Mouse (Mus musculus): ENCODE measurements around the gene Sox10. TPM values are rescaled to one million over a fixed set of nuclear protein-coding genes. Genes with fewer than 3 reads are reported as not detected.

Sox10 gene
- polyA plus RNA-seq, 1 experiment from 2014 or later, result 1.5 TPM

GRCm38 (mm10) chr15:79135332-79135731, 29.7 kb downstream of the Sox10 start:
- Histone ChIP-seq H3K4me3 (replicated peaks; ENCODE audit: low read depth, low read length) (no peak overlapping the region), H3K9ac (replicated peaks; ENCODE audit: low read length) (no peak overlapping the region), H3K4me2 (ENCODE audit: low read length) (no peak overlapping the region), H3K9me3 (ENCODE audit: control insufficient read depth, low read length) (no peaks in the 10 kb centered on the region), H3K4me1 (ENCODE audit: control insufficient read depth, insufficient read depth, low read length) (peaks cover under 1% of the 10 kb centered on the region; the same call in 1 of the 2 replicates), H3K36me3 (ENCODE audit: control insufficient read depth, insufficient read depth, low read length) (peaks cover 38% of the 10 kb centered on the region), H3K27me3 (ENCODE audit: control insufficient read depth, insufficient read depth, low read length) (no peaks in the 10 kb centered on the region), H3K27ac (replicated peaks; ENCODE audit: low read depth, low read length) (no peak overlapping the region)
- no peak for ATAC-seq (ENCODE audit: low FRiP score, low TSS enrichment)
- 73% methylated on average over 9 of the region's 9 CpGs for WGBS
- DNase-seq, result no peak

GRCm38 (mm10) chr15:79134496-79135270, 30.4 kb downstream of the Sox10 start:
- no peak overlapping the region for H3K4me3 ChIP-seq (replicated peaks; ENCODE audit: low read depth, low read length)
- H3K36me3 ChIP-seq (ENCODE audit: control insufficient read depth, insufficient read depth, low read length), result peaks cover 44% of the 10 kb centered on the region
- no peaks in the 10 kb centered on the region for H3K9me3 ChIP-seq (ENCODE audit: control insufficient read depth, low read length)
- no peaks in the 10 kb centered on the region for H3K27me3 ChIP-seq (ENCODE audit: control insufficient read depth, insufficient read depth, low read length)
- no peak for ATAC-seq (ENCODE audit: low FRiP score, low TSS enrichment)
- H3K27ac ChIP-seq (replicated peaks; ENCODE audit: low read depth, low read length), result no peak overlapping the region
- H3K4me2 ChIP-seq (ENCODE audit: low read length), result no peak overlapping the region
- no peak overlapping the region for H3K9ac ChIP-seq (replicated peaks; ENCODE audit: low read length)
- DNase-seq, result no peak
- H3K4me1 ChIP-seq (ENCODE audit: control insufficient read depth, insufficient read depth, low read length), result no peaks in the 10 kb centered on the region
- whole genome bisulfite sequencing, result 83% methylated on average over 9 of the region's 9 CpGs

DNA sequence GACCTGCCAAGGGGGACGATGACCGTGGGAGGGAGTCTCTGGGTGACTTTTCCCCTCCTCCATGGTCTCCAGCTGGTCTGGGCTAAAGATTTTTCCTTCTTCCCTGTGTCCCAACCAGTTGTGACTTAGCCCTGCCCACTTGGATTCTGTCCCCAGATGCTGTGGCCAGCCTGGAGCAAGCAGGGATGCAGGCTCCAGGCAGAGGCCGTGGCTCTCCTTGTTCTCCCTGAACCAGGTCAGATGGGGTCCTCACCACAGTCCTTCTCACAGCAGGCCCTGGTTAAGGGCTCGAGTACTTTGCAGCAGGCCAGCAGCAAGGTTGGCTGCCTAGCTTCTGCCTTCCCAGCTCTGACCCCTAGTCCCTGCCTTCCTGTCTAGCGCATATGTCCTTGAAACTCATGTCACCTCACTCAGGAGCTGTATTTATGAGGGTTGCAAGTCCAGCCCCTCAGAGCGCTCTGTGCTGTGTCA, 31.8 kb downstream of the Sox10 start:
- Histone ChIP-seq H3K9me3 (ENCODE audit: control insufficient read depth, low read length) (no peaks in the 10 kb centered on the region), H3K27ac (replicated peaks; ENCODE audit: low read depth, low read length) (no peak overlapping the region), H3K4me3 (replicated peaks; ENCODE audit: low read depth, low read length) (no peak overlapping the region), H3K4me1 (ENCODE audit: control insufficient read depth, insufficient read depth, low read length) (no peaks in the 10 kb centered on the region), H3K9ac (replicated peaks; ENCODE audit: low read length) (no peak overlapping the region), H3K36me3 (ENCODE audit: control insufficient read depth, insufficient read depth, low read length) (peaks cover 56% of the 10 kb centered on the region), H3K4me2 (ENCODE audit: low read length) (no peak overlapping the region), H3K27me3 (ENCODE audit: control insufficient read depth, insufficient read depth, low read length) (no peaks in the 10 kb centered on the region)
- 86% methylated on average over 6 of the region's 6 CpGs for WGBS
- DNase-seq, result no peak
- ATAC-seq (ENCODE audit: low FRiP score, low TSS enrichment), result no peak

- Histone ChIP-seq H3K9me3 (ENCODE audit: control insufficient read depth, low read length) (no peaks in the 10 kb centered on the region), H3K9ac (replicated peaks; ENCODE audit: low read length) (no peak overlapping the region), H3K27me3 (ENCODE audit: control insufficient read depth, insufficient read depth, low read length) (no peaks in the 10 kb centered on the region), H3K4me3 (replicated peaks; ENCODE audit: low read depth, low read length) (no peak overlapping the region), H3K4me2 (ENCODE audit: low read length) (no peak overlapping the region), H3K27ac (replicated peaks; ENCODE audit: low read depth, low read length) (no peak overlapping the region), H3K4me1 (ENCODE audit: control insufficient read depth, insufficient read depth, low read length) (no peaks in the 10 kb centered on the region), H3K36me3 (ENCODE audit: control insufficient read depth, insufficient read depth, low read length) (peaks cover 72% of the 10 kb centered on the region)
- 80% methylated on average over 7 of the region's 7 CpGs for WGBS
- DNase-seq (no peak), ATAC-seq (ENCODE audit: low FRiP score, low TSS enrichment) (no peak)
Measured at GRCm38 (mm10) chr15:79131442-79131841, 33.6 kb downstream of the Sox10 start.

DNA sequence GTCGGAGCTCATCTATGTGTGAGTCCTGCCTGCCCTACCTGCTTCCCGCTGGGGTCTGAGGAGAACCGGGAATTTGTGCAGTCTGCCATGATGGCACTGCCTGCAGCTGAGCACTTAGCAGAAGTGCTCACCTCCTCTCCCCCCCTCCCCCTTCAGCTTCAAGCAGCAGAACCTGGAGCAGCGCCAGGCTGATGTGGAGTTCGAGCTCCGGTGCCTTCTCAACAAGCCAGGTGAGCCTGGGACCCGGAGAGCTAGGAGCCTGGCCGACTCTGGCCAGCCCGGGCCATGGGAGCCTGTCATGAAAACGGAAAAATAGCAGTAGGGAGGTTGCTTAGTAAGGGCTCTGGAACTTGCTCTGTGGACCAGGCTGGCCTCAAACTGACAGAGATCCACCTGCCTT, 34.3 kb downstream of the Sox10 start:
- DNase-seq (no peak), ATAC-seq (ENCODE audit: low FRiP score, low TSS enrichment) (no peak)
- Histone ChIP-seq H3K27ac (replicated peaks; ENCODE audit: low read depth, low read length) (no peak overlapping the region), H3K36me3 (ENCODE audit: control insufficient read depth, insufficient read depth, low read length) (peaks cover 78% of the 10 kb centered on the region), H3K9me3 (ENCODE audit: control insufficient read depth, low read length) (no peaks in the 10 kb centered on the region), H3K27me3 (ENCODE audit: control insufficient read depth, insufficient read depth, low read length) (no peaks in the 10 kb centered on the region), H3K4me3 (replicated peaks; ENCODE audit: low read depth, low read length) (no peak overlapping the region), H3K9ac (replicated peaks; ENCODE audit: low read length) (no peak overlapping the region), H3K4me2 (ENCODE audit: low read length) (no peak overlapping the region), H3K4me1 (ENCODE audit: control insufficient read depth, insufficient read depth, low read length) (no peaks in the 10 kb centered on the region)
- WGBS, result 88% methylated on average over 10 of the region's 10 CpGs

DNA sequence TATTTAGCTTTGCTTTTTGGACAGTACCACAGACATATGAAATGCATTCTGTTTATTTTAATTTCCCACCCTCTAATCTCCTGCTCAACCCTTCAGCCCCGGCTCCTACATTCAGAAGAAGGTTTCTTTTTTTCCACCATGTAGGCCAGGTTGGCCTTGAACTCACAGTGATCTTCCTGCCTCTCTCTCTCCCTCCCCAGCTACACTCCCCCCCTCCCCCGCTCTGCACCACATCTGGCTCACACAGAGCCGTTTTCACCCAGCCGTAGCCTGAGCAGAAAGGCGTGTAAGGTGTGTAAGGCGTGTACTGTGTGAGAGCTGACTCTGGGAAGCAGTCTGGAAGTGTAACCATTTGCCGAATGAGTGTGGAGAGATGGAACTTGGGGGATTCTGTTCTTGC, 35.7 kb downstream of the Sox10 start:
- Histone ChIP-seq H3K27me3 (ENCODE audit: control insufficient read depth, insufficient read depth, low read length) (no peaks in the 10 kb centered on the region), H3K36me3 (ENCODE audit: control insufficient read depth, insufficient read depth, low read length) (peaks cover 87% of the 10 kb centered on the region), H3K4me2 (ENCODE audit: low read length) (no peak overlapping the region), H3K4me3 (replicated peaks; ENCODE audit: low read depth, low read length) (no peak overlapping the region), H3K27ac (replicated peaks; ENCODE audit: low read depth, low read length) (no peak overlapping the region), H3K4me1 (ENCODE audit: control insufficient read depth, insufficient read depth, low read length) (no peaks in the 10 kb centered on the region), H3K9ac (replicated peaks; ENCODE audit: low read length) (no peak overlapping the region), H3K9me3 (ENCODE audit: control insufficient read depth, low read length) (no peaks in the 10 kb centered on the region)
- ATAC-seq (ENCODE audit: low FRiP score, low TSS enrichment) (no peak), DNase-seq (no peak)
- WGBS, result 82% methylated on average over 7 of the region's 7 CpGs

- DNase-seq, result no peak
- H3K36me3 ChIP-seq (ENCODE audit: control insufficient read depth, insufficient read depth, low read length), result peaks cover 89% of the 10 kb centered on the region
- 95% methylated on average over 5 of the region's 5 CpGs for WGBS
Measured at GRCm38 (mm10) chr15:79128208-79128607, 36.8 kb downstream of the Sox10 start.

DNA sequence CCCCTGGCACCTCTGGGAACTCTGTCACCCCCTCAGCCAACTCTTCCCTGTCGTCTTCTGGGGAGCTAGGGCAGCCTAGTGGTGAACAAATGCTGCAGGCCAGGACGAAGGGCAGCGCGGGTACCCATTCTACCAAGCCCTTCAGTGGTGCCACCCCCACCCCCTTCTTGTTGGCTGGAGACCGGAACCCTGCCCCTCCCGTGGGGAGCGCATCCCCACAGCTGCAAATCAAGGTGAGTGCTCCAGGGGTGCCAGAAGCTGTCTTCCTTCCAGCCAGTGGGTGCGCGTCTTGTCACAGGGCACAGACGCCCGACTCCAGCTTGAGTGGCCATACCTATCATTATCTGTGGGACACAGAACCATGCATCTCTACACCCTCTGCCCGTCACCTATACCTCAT, 37.9 kb downstream of the Sox10 start:
- ATAC-seq (ENCODE audit: low FRiP score, low TSS enrichment) (no peak), DNase-seq (no peak)
- no peaks in the 10 kb centered on the region for H3K27me3 ChIP-seq (ENCODE audit: control insufficient read depth, insufficient read depth, low read length)
- 94% methylated on average over 12 of the region's 12 CpGs for WGBS
- H3K9ac ChIP-seq (replicated peaks; ENCODE audit: low read length), result no peak overlapping the region
- H3K27ac ChIP-seq (replicated peaks; ENCODE audit: low read depth, low read length), result no peak overlapping the region
- H3K4me1 ChIP-seq (ENCODE audit: control insufficient read depth, insufficient read depth, low read length), result no peaks in the 10 kb centered on the region
- H3K4me2 ChIP-seq (ENCODE audit: low read length), result no peak overlapping the region
- H3K9me3 ChIP-seq (ENCODE audit: control insufficient read depth, low read length), result no peaks in the 10 kb centered on the region
- peaks cover 89% of the 10 kb centered on the region for H3K36me3 ChIP-seq (ENCODE audit: control insufficient read depth, insufficient read depth, low read length)
- H3K4me3 ChIP-seq (replicated peaks; ENCODE audit: low read depth, low read length), result no peak overlapping the region

More at GRCm38 (mm10) chr15:79128208-79128607, 36.8 kb downstream of the Sox10 start:
- Histone ChIP-seq H3K27ac (replicated peaks; ENCODE audit: low read depth, low read length) (no peak overlapping the region), H3K4me3 (replicated peaks; ENCODE audit: low read depth, low read length) (no peak overlapping the region), H3K4me1 (ENCODE audit: control insufficient read depth, insufficient read depth, low read length) (no peaks in the 10 kb centered on the region), H3K4me2 (ENCODE audit: low read length) (no peak overlapping the region), H3K9ac (replicated peaks; ENCODE audit: low read length) (no peak overlapping the region), H3K27me3 (ENCODE audit: control insufficient read depth, insufficient read depth, low read length) (no peaks in the 10 kb centered on the region), H3K9me3 (ENCODE audit: control insufficient read depth, low read length) (no peaks in the 10 kb centered on the region)
- no peak for ATAC-seq (ENCODE audit: low FRiP score, low TSS enrichment)
